Comparison of ENCODE assay signal across 9 mouse cellular contexts in genomic region chr2:30588985-30589511, GRCm38 (mm10). TPM values are rescaled to one million over a fixed set of nuclear protein-coding genes. Genes with fewer than 3 reads are reported as not detected.
DNase-seq lines count a peak whose midpoint lies in the region; ATAC-seq lines count a peak whose summit lies in the region.
"Had no signal": no experiment of that assay in that cellular context is flagged by ENCODE, and none has a peak within 500 bp of the region (broad histone marks: within the 10 kb centered on the region; RNA-seq: fewer than 3 reads in every experiment).

No protein-coding gene starts in this region.

- H3K9me3 ChIP-seq in heart, embryonic 10.5 days: no peaks in the 10 kb centered on the region
- H3K9me3 ChIP-seq in stomach, embryonic 16.5 days (replicated peaks; ENCODE audit: control insufficient read depth, low read length): no peaks in the 10 kb centered on the region
- H3K9me3 ChIP-seq: liver, embryonic 13.5 days; neural tube, embryonic 12.5 days had no signal

- peak overlapping the region; percentile 49; the same call in 1 of the 2 replicates for H3K9ac ChIP-seq in stomach, embryonic 16.5 days (ENCODE audit: low read length)
- H3K9ac ChIP-seq: liver, embryonic 13.5 days; neural tube, embryonic 12.5 days had no signal

- no peaks in the 10 kb centered on the region for H3K36me3 ChIP-seq in heart, embryonic 10.5 days
- H3K36me3 ChIP-seq in stomach, embryonic 16.5 days (ENCODE audit: control insufficient read depth, insufficient read depth, low read length): no peaks in the 10 kb centered on the region
- H3K36me3 ChIP-seq: liver, embryonic 13.5 days; neural tube, embryonic 12.5 days had no signal

- H3K27ac ChIP-seq in heart, embryonic 10.5 days: peak overlapping the region; percentile 45
- H3K27ac ChIP-seq in stomach, embryonic 16.5 days (ENCODE audit: low read length): peak overlapping the region; percentile 92
- H3K27ac ChIP-seq: liver, embryonic 13.5 days; neural tube, embryonic 12.5 days had no signal

- no peak overlapping the region; the same call in 1 of the 2 replicates for H3K4me2 ChIP-seq in stomach, embryonic 16.5 days (ENCODE audit: low read depth, low read length)
- H3K4me2 ChIP-seq: liver, embryonic 13.5 days; neural tube, embryonic 12.5 days had no signal

- peak; percentile 66; the same call in 1 of the 2 replicates for ATAC-seq in stomach, embryonic 16.5 days (ENCODE audit: insufficient read depth, low FRiP score)

- WGBS in heart, embryonic 10.5 days: 77% methylated on average over 4 of the region's 4 CpGs
- 51% methylated on average over 4 of the region's 4 CpGs for WGBS in stomach, embryonic 16.5 days

- H3K27me3 ChIP-seq in heart, embryonic 10.5 days (ENCODE audit: insufficient read depth, poor library complexity, severe bottlenecking): no peaks in the 10 kb centered on the region; the same call in 1 of the 2 replicates
- no peaks in the 10 kb centered on the region for H3K27me3 ChIP-seq in stomach, embryonic 16.5 days (ENCODE audit: control insufficient read depth, insufficient read depth, low read length)
- H3K27me3 ChIP-seq: liver, embryonic 13.5 days; neural tube, embryonic 12.5 days had no signal

- H3K4me3 ChIP-seq in heart, embryonic 10.5 days: no peak overlapping the region
- H3K4me3 ChIP-seq in stomach, embryonic 16.5 days (replicated peaks; ENCODE audit: low read length): no peak overlapping the region
- H3K4me3 ChIP-seq: liver, embryonic 13.5 days; neural tube, embryonic 12.5 days had no signal

- DNase-seq in ovary, adult 18-20 months (ENCODE audit: low spot score): peak; percentile 54
- no peak for DNase-seq in ovary, postnatal 14 days (ENCODE audit: low spot score)
- no peak for DNase-seq in heart, embryonic 10.5 days (ENCODE audit: low spot score)
- peak; percentile 70 for DNase-seq in kidney, postnatal 14 days
- DNase-seq in Muller cell, postnatal 12 days (ENCODE audit: inconsistent ontology term): no peak
- DNase-seq in MN1 (ENCODE audit: low spot score): no peak
- DNase-seq: liver, embryonic 13.5 days had no signal

- peaks cover 62% of the 10 kb centered on the region for H3K4me1 ChIP-seq in heart, embryonic 10.5 days
- peaks cover 40% of the 10 kb centered on the region for H3K4me1 ChIP-seq in stomach, embryonic 16.5 days (ENCODE audit: control insufficient read depth, insufficient read depth, low read length)

RNA-seq across cellular contexts. Expression of gene Cstad, which starts 5.8 kb away (rescaled TPM):
- 1.2 and 1.4 TPM in 2 replicates for polyA plus RNA-seq in heart, embryonic 10.5 days (2016; fragmentation: Nextera tagmentation; extraction: Ambion mirVana)
- polyA plus RNA-seq in stomach, embryonic 16.5 days (2015; fragmentation: Nextera tagmentation; extraction: Ambion mirVana): 0.34 and 1.1 TPM in 2 replicates

Comparison
In these comparisons a context has a peak if more than half of its experiments do, and no peak if none do; other contexts are left out.
1. DNase-seq: peak in ovary, adult 18-20 months (single experiment) and kidney, postnatal 14 days (single experiment); none in ovary, postnatal 14 days (single experiment), heart, embryonic 10.5 days (single experiment), Muller cell, postnatal 12 days (single experiment) and MN1 (single experiment).